Mouse (Mus musculus) myocyte (in vitro differentiated cells): ENCODE results near the gene Fam168a. TPM values are rescaled to one million over a fixed set of nuclear protein-coding genes. Genes with fewer than 3 reads are reported as not detected.

Experiments used
- H3K27me3 ChIP-seq: one replicate; pipeline ENCODE4 v1.6.1; 2011; ENCODE audit not compliant: control insufficient read depth, insufficient read depth, insufficient read length
- H3K36me3 ChIP-seq: one replicate; pipeline ENCODE4 v1.6.1; 2011; ENCODE audit not compliant: control insufficient read depth, insufficient read depth
- H3K4me2 ChIP-seq: one replicate; pipeline ENCODE4 v1.6.1; 2011; ENCODE audit warnings: low read depth, control low read depth
- H3K4me3 ChIP-seq: one replicate; pipeline ENCODE4 v1.5.1; 2011; ENCODE audit warnings: mild to moderate bottlenecking, control low read depth, moderate library complexity
- H3K79me2 ChIP-seq: one replicate; pipeline ENCODE4 v1.6.1; 2011; ENCODE audit not compliant: control insufficient read depth, insufficient read depth
- H3ac ChIP-seq: one replicate; pipeline ENCODE4 v1.6.1; 2011; ENCODE audit not compliant: control insufficient read depth, insufficient read length
- CEBPB ChIP-seq: IDR thresholded peaks from 2 replicates; pipeline ENCODE4 v1.6.1; 2011; ENCODE audit warnings: mild to moderate bottlenecking, moderate library complexity; ENCODE audit not compliant: poor library complexity, insufficient read depth, severe bottlenecking
- E2F4 ChIP-seq: IDR thresholded peaks from one replicate; pipeline ENCODE4 v1.6.1; 2011; ENCODE audit warnings: mild to moderate bottlenecking, control low read depth, moderate library complexity; ENCODE audit not compliant: insufficient read depth
- MAX ChIP-seq: IDR thresholded peaks from one replicate; pipeline ENCODE4 v1.6.1; 2011; ENCODE audit warnings: low read depth, mild to moderate bottlenecking, control low read depth
- MYOD1 ChIP-seq, 3 experiments: IDR thresholded peaks; one replicate each; pipeline ENCODE4 v1.6.1; 2011; ENCODE audit warnings: control low read depth in 2 of 3, low read depth in 2 of 3, mild to moderate bottlenecking in 2 of 3, moderate library complexity in 1 of 3; ENCODE audit not compliant: insufficient read length in 2 of 3, control insufficient read depth in 1 of 3
- MYOG ChIP-seq, 3 experiments: IDR thresholded peaks; one replicate each; pipeline ENCODE4 v1.6.1; 2011; ENCODE audit warnings: control low read depth in 2 of 3, low read depth in 2 of 3, mild to moderate bottlenecking in 2 of 3; ENCODE audit not compliant: insufficient read length in 2 of 3, control insufficient read depth in 1 of 3, insufficient read depth in 1 of 3
- POLR2A ChIP-seq: IDR thresholded peaks from one replicate; pipeline ENCODE4 v1.6.1; 2011; ENCODE audit warnings: low read depth, mild to moderate bottlenecking, control low read depth, moderate library complexity; ENCODE audit not compliant: insufficient read length
- POLR2AphosphoS2 ChIP-seq: IDR thresholded peaks from one replicate; pipeline ENCODE4 v1.6.1; 2011; ENCODE audit warnings: low read depth, control low read depth; ENCODE audit not compliant: insufficient read length
- REST ChIP-seq: IDR thresholded peaks from one replicate; pipeline ENCODE4 v1.6.1; 2011; ENCODE audit warnings: mild to moderate bottlenecking, control low read depth, moderate library complexity; ENCODE audit not compliant: insufficient read depth, insufficient read length
- SRF ChIP-seq: IDR thresholded peaks from one replicate; pipeline ENCODE4 v1.6.1; 2011; ENCODE audit warnings: low read depth; ENCODE audit not compliant: control insufficient read depth, insufficient read length
- TCF12 ChIP-seq: IDR thresholded peaks from one replicate; pipeline ENCODE4 v1.6.1; 2011; ENCODE audit warnings: mild to moderate bottlenecking, control low read depth; ENCODE audit not compliant: poor library complexity, insufficient read depth, severe bottlenecking
- TCF3 ChIP-seq: IDR thresholded peaks from one replicate; pipeline ENCODE4 v1.6.1; 2011; ENCODE audit warnings: low read depth, control low read depth; ENCODE audit not compliant: insufficient read length
- USF1 ChIP-seq: IDR thresholded peaks from one replicate; pipeline ENCODE4 v1.6.1; 2011; ENCODE audit warnings: low read depth, mild to moderate bottlenecking, control low read depth, moderate library complexity
- polyA plus RNA-seq: library from polyadenylated mRNA; unstranded; fragments of >200 nt; fragmentation: generic; extraction: Trizol; gene quantifications from one replicate; pipeline ENCODE4 v1.2.1, GENCODE M21; 2012; ENCODE audit warnings: missing spikeins

Fam168a gene
- polyA plus RNA-seq, 1 experiment, result 21.7 TPM

GRCm38 (mm10) chr7:100873197-100873596 lies 166.8 kb downstream of the Fam168a start:
- no peak for TF ChIP-seq TCF3
- no peak for TF ChIP-seq SRF
- no peak for TF ChIP-seq MYOG (IDR thresholded peaks at IDR 0.05; ENCODE audit: control insufficient read depth in 1 of 3, insufficient read depth in 1 of 3, insufficient read length in 2 of 3, low read depth in 2 of 3)
- TF ChIP-seq CEBPB, result no peak
- no peak for TF ChIP-seq REST
- no peak for TF ChIP-seq TCF12
- no peak for TF ChIP-seq MAX
- TF ChIP-seq POLR2AphosphoS2, result no peak
- no peak for TF ChIP-seq POLR2A
- TF ChIP-seq E2F4, result no peak
- no peak for TF ChIP-seq MYOD1 (IDR thresholded peaks at IDR 0.05; ENCODE audit: control insufficient read depth in 1 of 3, insufficient read length in 2 of 3, low read depth in 2 of 3)
- TF ChIP-seq USF1, result no peak
- peaks cover 20% of the 10 kb centered on the region for H3K36me3 ChIP-seq
- H3ac ChIP-seq, result no peak overlapping the region
- no peak overlapping the region for H3K4me2 ChIP-seq
- no peak overlapping the region for H3K4me3 ChIP-seq
- no peaks in the 10 kb centered on the region for H3K27me3 ChIP-seq
- no peaks in the 10 kb centered on the region for H3K79me2 ChIP-seq

GRCm38 (mm10) chr7:100875822-100876221 lies 169.4 kb downstream of the Fam168a start:
- H3K4me2 ChIP-seq, result no peak overlapping the region
- H3K4me3 ChIP-seq, result no peak overlapping the region
- no peaks in the 10 kb centered on the region for H3K27me3 ChIP-seq
- TF ChIP-seq SRF, result no peak
- H3ac ChIP-seq, result no peak overlapping the region
- no peaks in the 10 kb centered on the region for H3K79me2 ChIP-seq
- peaks cover 28% of the 10 kb centered on the region for H3K36me3 ChIP-seq

GRCm38 (mm10) chr7:100876293-100876692 lies 169.9 kb downstream of the Fam168a start:
- TF ChIP-seq POLR2A (no peak), MYOD1 (IDR thresholded peaks at IDR 0.05; ENCODE audit: control insufficient read depth in 1 of 3, insufficient read length in 2 of 3, low read depth in 2 of 3) (no peak), TCF3 (no peak), CEBPB (no peak), MYOG (IDR thresholded peaks at IDR 0.05; ENCODE audit: control insufficient read depth in 1 of 3, insufficient read depth in 1 of 3, insufficient read length in 2 of 3, low read depth in 2 of 3) (no peak), E2F4 (no peak), REST (no peak), MAX (no peak), POLR2AphosphoS2 (no peak), SRF (no peak), TCF12 (no peak), USF1 (no peak)
- Histone ChIP-seq H3K4me3 (no peak overlapping the region), H3K4me2 (no peak overlapping the region), H3K27me3 (no peaks in the 10 kb centered on the region), H3ac (no peak overlapping the region), H3K36me3 (peaks cover 28% of the 10 kb centered on the region), H3K79me2 (no peaks in the 10 kb centered on the region)

- H3K36me3 ChIP-seq, result peaks cover 28% of the 10 kb centered on the region
- no peak overlapping the region for H3ac ChIP-seq
- no peak overlapping the region for H3K4me2 ChIP-seq
- no peak for TF ChIP-seq TCF3
- no peak for TF ChIP-seq MYOD1 (IDR thresholded peaks at IDR 0.05; ENCODE audit: control insufficient read depth in 1 of 3, insufficient read length in 2 of 3, low read depth in 2 of 3)
- TF ChIP-seq TCF12, result no peak
- no peak for TF ChIP-seq REST
- no peak for TF ChIP-seq MAX
- TF ChIP-seq USF1, result no peak
- TF ChIP-seq SRF, result no peak
- TF ChIP-seq MYOG (IDR thresholded peaks at IDR 0.05; ENCODE audit: control insufficient read depth in 1 of 3, insufficient read depth in 1 of 3, insufficient read length in 2 of 3, low read depth in 2 of 3), result no peak
- no peak for TF ChIP-seq POLR2A
- TF ChIP-seq E2F4, result no peak
- no peak for TF ChIP-seq POLR2AphosphoS2
- TF ChIP-seq CEBPB, result no peak
- H3K79me2 ChIP-seq, result no peaks in the 10 kb centered on the region
- H3K4me3 ChIP-seq, result no peak overlapping the region
- H3K27me3 ChIP-seq, result no peaks in the 10 kb centered on the region
These were observed 170.3 kb downstream of the Fam168a start for GRCm38 (mm10) chr7:100876771-100877170.

GRCm38 (mm10) chr7:100879595-100879994 lies 173.2 kb downstream of the Fam168a start:
- no peak overlapping the region for H3K4me3 ChIP-seq
- TF ChIP-seq POLR2AphosphoS2 (no peak), TCF3 (no peak), REST (no peak), USF1 (no peak), MYOD1 (IDR thresholded peaks at IDR 0.05; ENCODE audit: control insufficient read depth in 1 of 3, insufficient read length in 2 of 3, low read depth in 2 of 3) (no peak), MYOG (IDR thresholded peaks at IDR 0.05; ENCODE audit: control insufficient read depth in 1 of 3, insufficient read depth in 1 of 3, insufficient read length in 2 of 3, low read depth in 2 of 3) (no peak), CEBPB (no peak), MAX (no peak), POLR2A (no peak), SRF (no peak), E2F4 (no peak), TCF12 (no peak)
- no peak overlapping the region for H3ac ChIP-seq
- H3K4me2 ChIP-seq, result no peak overlapping the region
- no peaks in the 10 kb centered on the region for H3K27me3 ChIP-seq
- H3K36me3 ChIP-seq, result peaks cover 21% of the 10 kb centered on the region
- H3K79me2 ChIP-seq, result no peaks in the 10 kb centered on the region
